Mouse (Mus musculus): ENCODE results near the gene Cfap221. TPM values are rescaled to one million over a fixed set of nuclear protein-coding genes. Genes with fewer than 3 reads are reported as not detected.

Cfap221 gene
- total and polyA plus RNA-seq, 2 experiments from 2014 or later = 0.55 to 0.63 TPM

DNA sequence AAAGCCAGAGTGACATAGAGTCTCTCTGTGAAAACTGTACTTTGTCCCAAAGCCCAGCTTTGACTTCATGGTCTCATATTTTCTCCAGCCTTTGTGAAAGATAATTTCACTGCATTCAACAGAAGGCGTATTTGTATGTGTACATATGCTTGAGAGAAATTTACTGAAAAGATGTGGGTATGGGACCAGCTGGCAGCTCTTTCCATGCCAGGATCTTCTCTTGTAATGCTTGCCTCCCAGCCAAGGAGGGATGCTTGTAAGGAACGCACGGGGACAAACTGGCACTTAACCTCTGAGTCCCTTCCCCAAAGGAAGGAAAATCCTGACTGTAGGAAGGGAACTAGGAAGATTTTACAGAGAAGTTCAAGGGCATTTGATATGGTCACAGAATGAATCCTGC lies 112.8 kb downstream of the Cfap221 start:
- Histone ChIP-seq H3K27ac (ENCODE audit: low read depth, low read length) (no peak overlapping the region), H3K4me1 (ENCODE audit: insufficient read depth, low read length) (no peaks in the 10 kb centered on the region), H3K4me3 (ENCODE audit: low read depth, low read length) (no peak overlapping the region), H3K9ac (replicated peaks; ENCODE audit: low read length, poor library complexity, severe bottlenecking) (no peak overlapping the region), H3K4me2 (ENCODE audit: low read depth, low read length, poor library complexity, severe bottlenecking) (no peak overlapping the region), H3K36me3 (ENCODE audit: insufficient read depth, low read length) (no peaks in the 10 kb centered on the region), H3K9me3 (ENCODE audit: low read length) (no peaks in the 10 kb centered on the region), H3K27me3 (ENCODE audit: insufficient read depth, low read length) (no peaks in the 10 kb centered on the region)
- ATAC-seq (ENCODE audit: low FRiP score) (no peak), DNase-seq (ENCODE audit: low spot score) (peak; percentile 45)
- WGBS = 85% methylated on average over 3 of the region's 3 CpGs
- TF ChIP-seq CTCF (IDR thresholded peaks at IDR 0.05) = no peak

DNA sequence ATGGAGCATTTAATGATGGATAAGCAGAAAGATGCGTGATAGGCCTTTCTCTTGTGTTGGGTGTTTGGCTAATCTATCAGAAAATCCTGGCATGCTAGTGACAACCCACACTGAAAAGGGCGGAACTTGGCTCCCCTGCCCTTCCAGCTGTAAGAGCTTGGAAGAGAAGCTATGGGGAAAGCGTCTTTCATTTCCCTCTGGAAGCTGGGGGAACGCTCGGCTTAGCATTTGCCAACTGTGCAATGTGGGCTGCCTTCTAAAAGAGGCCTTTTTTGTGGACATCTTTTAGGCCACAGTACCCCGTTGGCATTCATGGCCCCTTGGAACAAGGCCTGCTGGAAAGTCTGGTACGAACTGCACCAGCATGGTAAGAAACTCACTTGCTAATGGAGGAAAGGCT lies 118.1 kb downstream of the Cfap221 start:
- H3K36me3 ChIP-seq (ENCODE audit: insufficient read depth, low read length) = no peaks in the 10 kb centered on the region
- no peak overlapping the region for H3K9ac ChIP-seq (replicated peaks; ENCODE audit: low read length, poor library complexity, severe bottlenecking)
- 68% methylated on average over 7 of the region's 7 CpGs for WGBS
- ATAC-seq (ENCODE audit: low FRiP score) (peak; percentile 75), DNase-seq (ENCODE audit: low spot score) (peak; percentile 89)
- 0 out of 2 replicates have a peak overlapping the region, but pooled peaks have one; percentile 32 for H3K27ac ChIP-seq (ENCODE audit: low read depth, low read length)
- no peak overlapping the region for H3K4me3 ChIP-seq (ENCODE audit: low read depth, low read length)
- H3K4me2 ChIP-seq (ENCODE audit: low read depth, low read length, poor library complexity, severe bottlenecking) = no peak overlapping the region
- no peak for TF ChIP-seq CTCF (IDR thresholded peaks at IDR 0.05)
- no peaks in the 10 kb centered on the region for H3K4me1 ChIP-seq (ENCODE audit: insufficient read depth, low read length)
- no peaks in the 10 kb centered on the region for H3K9me3 ChIP-seq (ENCODE audit: low read length)
- H3K27me3 ChIP-seq (ENCODE audit: insufficient read depth, low read length) = no peaks in the 10 kb centered on the region

DNA sequence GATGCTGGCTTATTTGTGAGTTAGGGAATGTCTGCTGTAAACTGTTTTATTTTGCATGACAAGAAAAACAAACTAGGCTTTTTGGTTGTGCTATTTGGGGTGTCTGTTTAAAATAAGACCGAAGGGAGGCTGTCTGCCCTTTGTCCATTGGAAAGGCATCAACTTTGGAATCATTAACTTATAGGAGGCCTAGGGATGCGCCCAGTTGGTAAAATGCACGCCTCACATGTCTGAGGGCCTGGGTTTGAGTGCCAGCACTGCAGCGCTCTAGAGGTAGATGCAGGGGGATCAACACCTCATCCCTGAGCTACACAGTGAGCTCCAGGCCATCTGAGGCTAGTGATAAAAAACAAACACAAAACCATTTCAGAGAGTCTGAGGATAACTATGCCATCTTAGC lies 119.6 kb downstream of the Cfap221 start:
- Histone ChIP-seq H3K4me3 (ENCODE audit: low read depth, low read length) (no peak overlapping the region), H3K27ac (ENCODE audit: low read depth, low read length) (no peak overlapping the region), H3K9ac (replicated peaks; ENCODE audit: low read length, poor library complexity, severe bottlenecking) (no peak overlapping the region), H3K4me2 (ENCODE audit: low read depth, low read length, poor library complexity, severe bottlenecking) (no peak overlapping the region), H3K36me3 (ENCODE audit: insufficient read depth, low read length) (no peaks in the 10 kb centered on the region), H3K4me1 (ENCODE audit: insufficient read depth, low read length) (no peaks in the 10 kb centered on the region), H3K9me3 (ENCODE audit: low read length) (no peaks in the 10 kb centered on the region), H3K27me3 (ENCODE audit: insufficient read depth, low read length) (no peaks in the 10 kb centered on the region)
- no peak for TF ChIP-seq CTCF (IDR thresholded peaks at IDR 0.05)
- 90% methylated on average over 4 of the region's 4 CpGs for WGBS
- no peak for ATAC-seq (ENCODE audit: low FRiP score)
- DNase-seq (ENCODE audit: low spot score) = no peak

Other genes starting within 250 kb of the Cfap221 start
- 46.5 and 53.1 TPM in 2 replicates for gene Ptpn4, start 159.6 kb downstream of the Cfap221 start, total RNA-seq (2014; rRNA removed)
- 4.2 and 7.0 TPM in 2 replicates for gene Ptpn4, start 159.6 kb downstream of the Cfap221 start, polyA plus RNA-seq (2015; fragmentation: Nextera tagmentation; extraction: Ambion mirVana)
- gene Tmem177, start 84.0 kb downstream of the Cfap221 start, total RNA-seq (2014; rRNA removed) = 5.4 and 5.7 TPM in 2 replicates
- 3.5 and 3.6 TPM in 2 replicates for gene Tmem177, start 84.0 kb downstream of the Cfap221 start, polyA plus RNA-seq (2015; fragmentation: Nextera tagmentation; extraction: Ambion mirVana)
- 0.66 and 1.6 TPM in 2 replicates for gene Sctr, start 9.7 kb upstream of the Cfap221 start, total RNA-seq (2014; rRNA removed)
- gene Sctr, start 9.7 kb upstream of the Cfap221 start, polyA plus RNA-seq (2015; fragmentation: Nextera tagmentation; extraction: Ambion mirVana) = 1.00 and 1.0 TPM in 2 replicates
- gene Tmem37, start 76.8 kb upstream of the Cfap221 start, total RNA-seq (2014; rRNA removed) = 2.7 and 4.0 TPM in 2 replicates
- gene Tmem37, start 76.8 kb upstream of the Cfap221 start, polyA plus RNA-seq (2015; fragmentation: Nextera tagmentation; extraction: Ambion mirVana) = 6.9 and 7.5 TPM in 2 replicates
- 515 and 540 TPM in 2 replicates for gene Dbi, start 123.8 kb upstream of the Cfap221 start, total RNA-seq (2014; rRNA removed)
- 1,809 and 1,897 TPM in 2 replicates for gene Dbi, start 123.8 kb upstream of the Cfap221 start, polyA plus RNA-seq (2015; fragmentation: Nextera tagmentation; extraction: Ambion mirVana)
- gene 3110009E18Rik, start 124.0 kb upstream of the Cfap221 start, total RNA-seq (2014; rRNA removed) = 0.77 and 1.9 TPM in 2 replicates
- gene 3110009E18Rik, start 124.0 kb upstream of the Cfap221 start, polyA plus RNA-seq (2015; fragmentation: Nextera tagmentation; extraction: Ambion mirVana) = 11.4 and 15.7 TPM in 2 replicates